Mouse (Mus musculus) urinary bladder, postnatal 10 days (tissue): ENCODE results near the gene Tmem230.
"Not testable (repeated sequence)": the region's sequence is repeated elsewhere in the genome, so short reads cannot be mapped to it uniquely, and the experiment has no call there.

Source experiments
- DNase-seq: peaks from one replicate; pipeline ENCODE4 v3.0.0; 2022; ENCODE audit warnings: low spot score

Gene Tmem230

DNA sequence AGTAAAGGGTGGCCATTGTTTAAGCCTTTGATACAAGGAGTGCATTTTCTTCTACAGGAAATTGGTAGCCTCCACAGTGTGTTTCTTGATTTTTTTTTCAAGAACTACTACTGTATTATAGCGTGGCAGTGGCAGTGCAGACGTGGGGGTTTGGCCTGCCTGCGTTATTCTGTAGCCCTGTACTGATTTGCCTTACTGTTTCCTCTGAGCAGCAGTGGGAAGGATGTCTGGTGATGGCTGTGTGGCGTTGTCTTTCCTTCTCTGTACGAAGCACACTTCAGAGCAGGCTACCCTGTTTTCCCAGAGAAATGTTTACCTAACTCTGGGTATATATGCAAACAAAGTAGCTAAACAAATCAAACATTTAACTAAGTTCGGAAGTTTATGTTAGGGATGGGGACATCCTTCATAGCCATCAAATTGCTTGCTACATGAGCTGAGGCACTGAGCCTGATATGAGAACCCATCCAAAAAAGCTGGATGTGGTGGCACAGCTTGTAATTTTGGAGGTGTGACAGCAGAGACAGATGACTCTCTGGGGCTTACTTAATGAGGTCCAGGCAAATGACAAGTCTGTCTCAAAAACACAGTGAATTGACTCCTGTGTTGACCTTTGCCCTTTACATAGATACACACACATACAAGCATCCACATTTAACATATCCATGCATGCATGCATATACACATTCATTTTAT is 25.2 kb upstream of the Tmem230 start:
- no peak for DNase-seq

DNA sequence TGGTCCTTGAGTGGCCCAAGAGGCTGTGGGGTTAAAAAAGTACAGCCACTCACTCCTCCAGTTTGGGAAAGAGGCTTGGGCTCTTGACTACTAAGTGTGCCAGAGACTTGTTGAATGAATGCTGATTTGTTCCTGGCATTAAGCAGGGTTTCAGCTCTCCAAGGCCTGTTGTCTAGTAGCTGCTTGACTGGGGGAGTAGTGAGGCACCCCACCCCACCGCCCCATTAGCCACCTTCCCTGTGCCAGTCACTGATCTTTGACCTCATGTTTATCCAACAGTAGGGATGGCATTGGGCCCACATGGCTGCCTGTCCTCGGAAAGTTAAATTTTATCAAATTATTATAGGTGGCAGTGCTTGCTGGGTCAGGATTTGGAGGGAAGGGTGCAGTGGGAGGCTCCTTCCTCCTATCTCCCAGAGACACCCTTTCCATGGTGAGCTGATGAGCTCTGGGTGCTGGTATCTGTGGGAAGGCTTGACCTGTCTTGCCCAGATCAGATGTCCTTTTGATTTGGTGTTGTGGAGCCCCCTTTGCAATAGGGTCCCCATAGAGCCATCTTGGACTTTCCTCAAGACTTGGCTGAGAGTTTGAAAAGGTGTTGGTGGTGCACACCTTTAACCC is 22.8 kb upstream of the Tmem230 start:
- DNase-seq = no peak

DNA sequence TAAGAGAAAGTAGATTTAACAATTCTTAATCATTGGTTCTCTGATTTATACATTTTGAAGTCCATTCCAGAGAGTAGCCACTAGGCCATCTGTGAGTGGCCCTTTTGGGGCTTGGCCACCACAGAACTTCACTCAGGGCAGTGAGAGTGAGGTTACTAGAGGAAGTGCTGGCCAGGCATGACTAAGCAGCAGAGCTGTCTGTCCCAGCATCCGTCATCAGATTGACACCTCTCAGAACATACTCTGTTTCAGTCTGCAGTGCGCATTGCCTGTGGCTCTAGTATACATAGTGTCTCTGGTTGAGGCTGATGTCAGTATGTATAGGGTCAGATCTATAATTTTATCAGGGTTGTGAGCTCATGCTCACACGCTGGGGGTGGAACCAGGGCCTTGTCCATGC is 21.6 kb upstream of the Tmem230 start:
- no peak for DNase-seq

DNA sequence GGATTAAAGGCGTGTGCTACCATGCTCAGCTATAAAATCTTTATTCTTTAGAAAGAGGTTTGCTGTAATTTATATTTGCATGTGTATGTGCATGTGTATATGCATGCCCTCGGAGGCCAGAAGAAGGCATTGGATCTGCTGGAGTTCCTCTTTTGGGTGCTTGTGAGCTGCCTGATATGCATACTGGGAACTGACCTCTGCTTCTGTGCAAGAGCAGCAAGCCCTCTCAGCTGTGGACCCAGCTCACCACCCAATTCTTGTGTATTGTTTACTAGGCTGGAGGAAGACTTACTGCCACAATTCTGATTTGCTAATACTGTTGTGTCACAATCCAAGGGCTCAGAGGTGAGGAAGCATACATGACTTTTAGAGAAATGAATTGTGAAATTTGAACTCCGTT is 18.5 kb upstream of the Tmem230 start:
- no peak for DNase-seq

DNA sequence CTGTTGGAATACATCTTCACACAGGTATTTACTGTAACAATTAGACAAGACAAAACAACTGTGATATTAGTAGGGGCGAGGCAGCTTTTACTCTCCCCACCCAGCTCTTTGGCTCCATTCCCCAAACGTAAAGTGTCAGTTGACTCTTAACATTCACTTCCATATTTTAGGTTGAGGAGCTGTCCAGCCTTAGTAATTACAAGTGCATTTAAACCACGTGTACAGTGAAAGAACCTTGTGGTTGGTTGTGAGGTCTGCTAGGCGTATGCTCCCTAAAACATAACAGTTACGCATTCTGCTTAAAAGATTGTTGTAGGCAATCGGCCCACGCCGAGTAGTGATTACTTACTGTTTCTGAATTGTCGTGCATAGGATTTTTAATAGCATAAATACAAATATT is 17.6 kb upstream of the Tmem230 start:
- DNase-seq = no peak

DNA sequence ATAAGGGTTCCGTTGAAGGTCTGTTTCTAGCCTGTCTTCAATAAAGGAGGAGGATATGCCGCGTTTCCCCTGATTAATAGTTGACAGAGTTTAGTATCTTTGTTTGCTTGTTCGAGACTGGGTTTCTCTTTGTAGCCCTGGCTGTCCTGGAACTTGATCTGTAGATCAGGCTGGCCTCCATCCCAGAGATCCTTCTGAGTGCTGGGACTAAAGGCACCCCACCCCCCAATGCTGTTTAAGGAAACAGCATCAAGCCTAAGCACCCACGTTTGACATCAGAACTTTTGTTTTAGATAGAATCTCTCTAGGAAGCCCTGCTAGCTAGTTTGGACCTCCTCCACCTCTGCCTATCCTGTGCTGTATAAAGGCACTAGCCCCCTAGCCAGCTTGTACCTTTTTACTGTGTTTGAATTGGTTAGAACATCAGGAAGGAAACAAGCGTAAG is 16.7 kb upstream of the Tmem230 start:
- DNase-seq = no peak

DNA sequence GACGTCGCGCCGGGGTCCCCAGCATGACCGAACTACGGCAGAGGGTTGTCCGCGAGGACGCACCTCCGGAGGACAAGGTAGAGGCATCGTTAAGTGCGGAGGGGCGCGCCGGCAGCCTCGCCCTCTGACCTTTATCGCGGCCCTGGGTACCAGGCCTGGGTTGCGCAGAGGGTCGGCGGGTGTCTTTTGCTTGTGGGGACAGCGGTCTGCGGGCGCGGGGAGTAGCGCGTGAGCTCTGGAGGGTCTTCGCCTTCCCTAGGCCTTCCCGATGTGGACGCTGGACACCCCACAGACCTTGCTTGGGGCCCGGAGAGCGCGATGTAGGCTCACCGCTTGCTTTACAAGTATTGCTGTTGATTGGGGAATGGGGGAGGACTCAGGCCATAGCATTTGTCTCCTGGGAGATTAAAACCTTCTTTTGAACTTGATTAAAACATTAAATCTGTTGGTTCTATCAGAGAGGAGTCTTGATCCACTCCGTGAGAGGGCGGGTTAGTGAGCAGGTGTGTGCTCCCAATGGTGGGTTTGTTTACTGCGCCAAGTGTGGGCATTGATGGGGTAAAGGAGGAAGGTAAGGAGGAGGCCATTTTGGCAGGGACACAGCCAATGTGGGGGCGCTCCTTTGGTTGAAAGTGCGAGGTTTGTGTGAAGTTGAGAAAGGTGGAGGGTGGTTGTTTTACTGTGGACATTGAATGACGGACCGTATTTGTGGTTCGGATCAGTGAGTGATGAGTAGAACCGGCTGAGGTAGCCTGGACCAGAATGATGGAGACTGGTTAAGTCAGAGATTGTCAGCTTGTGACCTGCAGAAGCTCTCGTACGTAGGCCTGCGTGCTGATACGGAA is 16.0 kb upstream of the Tmem230 start:
- DNase-seq = no peak

DNA sequence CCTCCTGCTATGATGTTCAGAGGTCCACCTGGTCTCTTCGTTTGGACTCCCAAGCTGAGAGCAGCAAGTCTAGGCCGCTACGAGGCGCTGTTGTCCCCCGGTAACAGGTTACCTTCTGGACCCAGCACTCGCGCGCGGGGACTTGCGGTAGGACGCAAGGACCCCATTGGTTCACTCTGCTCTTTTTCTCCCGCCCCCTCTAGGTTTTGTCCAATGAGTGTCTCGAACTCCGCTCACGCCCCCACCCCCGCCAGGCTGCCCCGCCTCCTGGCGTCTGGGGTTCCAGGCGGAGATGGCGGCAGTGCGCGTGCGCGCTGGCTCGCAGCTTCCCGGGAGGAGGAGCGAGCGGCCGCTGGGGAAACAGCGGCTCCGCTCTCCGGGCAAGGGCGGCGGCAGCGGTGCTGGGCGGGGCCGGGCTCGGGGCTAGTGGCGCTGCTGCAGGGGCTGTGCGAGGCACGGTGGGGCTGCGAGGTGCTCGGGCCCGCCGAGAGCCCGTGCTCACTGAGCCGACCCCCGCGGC is 15.3 kb upstream of the Tmem230 start, which contains the start of gene Cds2:
Gene Cds2, plus strand, starts transcription at position 270 of the 520 bp plus-strand sequence.
- DNase-seq = peak; percentile 94

DNA sequence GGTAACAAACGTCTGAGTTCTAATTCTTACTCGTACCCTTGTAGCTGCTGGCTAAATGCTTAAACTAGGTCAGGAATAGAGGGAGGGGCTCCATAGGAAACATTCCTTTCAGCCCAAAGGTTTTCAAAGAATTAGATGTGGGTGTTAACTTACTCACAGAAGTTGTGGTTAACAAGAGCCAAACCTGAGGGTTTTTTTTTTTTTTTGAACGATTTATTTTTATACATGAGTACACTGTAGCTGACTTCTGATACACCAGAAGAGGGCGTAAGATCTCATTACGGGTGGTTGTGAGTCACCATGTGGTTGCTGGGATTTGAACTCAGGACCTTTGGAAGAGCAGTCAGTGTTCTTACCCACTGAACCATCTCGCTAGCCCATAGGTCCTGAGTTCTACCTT is 14.6 kb upstream of the Tmem230 start:
- DNase-seq = no peak

DNA sequence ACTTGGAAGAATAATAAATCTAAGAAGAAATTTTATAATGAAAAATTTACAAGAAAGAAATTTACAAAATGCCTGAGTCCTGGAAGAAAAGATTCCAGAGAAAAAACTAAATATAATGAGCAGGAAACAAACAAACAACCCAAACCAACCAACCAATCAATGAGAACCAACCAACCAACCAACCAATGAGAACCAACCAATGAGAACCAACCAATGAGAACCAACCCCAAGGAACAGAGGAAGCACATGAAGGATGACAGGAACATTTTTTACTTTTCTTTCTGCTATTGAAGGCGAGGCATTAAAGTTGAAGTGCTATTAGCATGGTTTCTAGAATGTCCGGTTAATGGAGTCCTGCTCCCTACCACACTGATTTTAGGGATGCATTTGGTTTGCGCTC is 13.0 kb upstream of the Tmem230 start:
- DNase-seq = no peak

DNA sequence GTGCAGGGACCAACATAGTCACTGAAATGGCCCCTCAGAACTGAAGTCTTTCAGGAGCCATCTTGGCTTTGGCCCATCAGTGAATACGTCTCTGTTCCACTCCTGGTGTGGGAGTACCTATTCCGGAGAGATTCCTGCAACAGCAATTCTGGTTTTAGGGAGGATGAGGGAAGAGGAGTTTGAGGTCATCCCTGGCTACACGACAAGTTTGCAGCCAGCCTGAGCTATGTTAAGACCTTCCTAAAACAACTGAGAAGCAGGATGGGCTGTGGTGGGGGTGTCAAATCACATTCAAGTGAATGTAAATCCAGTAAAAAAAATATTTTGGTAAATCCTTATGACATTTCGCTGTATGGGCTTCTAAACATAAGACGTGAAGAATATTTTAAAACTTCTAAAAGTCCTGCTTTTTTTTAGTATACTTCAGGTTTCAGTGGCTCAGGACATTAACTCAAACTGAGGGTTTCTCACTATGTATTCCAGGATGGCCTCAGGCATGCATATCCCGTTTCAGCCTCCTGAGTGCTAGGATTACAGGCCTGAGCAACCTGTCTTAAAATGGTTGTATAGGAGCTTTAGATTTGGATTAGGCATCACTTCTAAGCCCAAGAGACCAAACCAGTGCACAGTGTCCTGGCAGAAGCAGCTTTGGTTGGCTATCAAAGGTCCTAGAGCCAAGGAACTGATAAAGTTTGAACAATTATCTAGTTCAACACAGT is 9.9 kb upstream of the Tmem230 start:
- no peak for DNase-seq

DNA sequence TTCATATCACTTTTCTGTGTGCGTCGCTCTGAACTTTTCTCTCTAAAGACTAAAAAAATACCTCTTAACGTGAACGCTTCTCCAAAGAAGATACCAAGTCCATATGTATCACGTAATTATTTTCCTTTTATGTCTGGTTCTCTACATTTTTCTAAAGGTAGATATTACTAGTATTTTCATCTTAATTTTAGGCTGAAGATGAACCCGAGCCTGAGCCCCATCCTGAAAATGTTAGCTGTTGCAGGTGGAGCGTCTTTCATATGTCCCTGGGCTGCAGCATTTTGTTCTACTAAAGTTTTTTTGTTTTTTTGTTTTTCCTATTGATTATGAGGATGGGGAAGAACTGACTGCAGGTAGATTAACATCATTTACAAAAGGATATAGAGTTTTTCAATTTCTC is 6.0 kb upstream of the Tmem230 start:
- no peak for DNase-seq

DNA sequence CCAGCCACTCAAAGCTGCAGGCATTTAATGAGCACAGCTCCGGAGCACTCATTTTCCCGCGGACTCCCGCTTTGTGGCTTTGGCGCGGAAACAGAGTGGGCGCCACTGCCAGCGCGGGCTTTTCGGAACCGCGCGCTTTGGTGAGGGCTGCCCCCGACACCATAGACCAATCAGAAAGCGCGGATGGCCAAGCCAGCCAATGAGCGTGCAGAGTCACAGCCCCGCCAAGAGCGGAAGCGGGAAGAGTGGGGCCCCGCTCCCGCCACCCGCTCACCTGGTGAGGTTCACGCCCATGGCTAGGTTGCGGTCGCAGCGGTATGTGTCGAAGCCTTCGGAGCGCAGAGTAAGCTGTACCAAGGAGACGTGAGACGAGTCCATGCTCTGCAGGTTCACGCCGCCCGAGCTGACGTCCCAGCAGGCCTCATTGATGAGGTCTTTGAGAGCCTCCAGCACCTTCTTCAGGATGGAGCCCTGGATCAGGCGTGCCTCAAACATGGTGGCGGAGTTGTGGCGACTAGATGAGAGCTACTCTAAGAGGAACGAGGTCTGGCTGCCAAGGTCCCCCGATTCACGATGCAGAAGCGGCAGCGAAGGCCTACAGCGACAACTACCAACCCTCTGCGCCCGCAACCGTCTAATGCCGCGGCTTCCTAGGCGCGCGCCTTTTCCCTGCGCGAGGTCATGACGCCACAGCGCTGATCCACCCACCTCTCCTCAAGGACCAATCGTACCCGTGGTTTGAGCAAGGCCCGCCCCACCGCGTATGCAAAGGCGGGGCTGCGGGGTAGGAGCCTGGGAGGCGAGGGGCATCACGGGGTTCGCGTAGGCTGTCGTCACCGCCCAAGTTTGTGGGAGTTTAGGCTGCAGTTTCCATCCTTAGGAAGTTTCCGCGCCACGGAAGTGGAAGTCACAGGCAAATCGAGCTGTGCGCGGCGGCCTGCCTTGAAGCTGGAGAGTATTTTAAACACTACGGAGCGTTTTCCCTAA is 5.2 kb upstream of the Tmem230 start, which contains the start of gene Pcna:
Gene Pcna, minus strand, starts transcription at position 773 of the 987 bp plus-strand sequence.
- peak; percentile 89 for DNase-seq

DNA sequence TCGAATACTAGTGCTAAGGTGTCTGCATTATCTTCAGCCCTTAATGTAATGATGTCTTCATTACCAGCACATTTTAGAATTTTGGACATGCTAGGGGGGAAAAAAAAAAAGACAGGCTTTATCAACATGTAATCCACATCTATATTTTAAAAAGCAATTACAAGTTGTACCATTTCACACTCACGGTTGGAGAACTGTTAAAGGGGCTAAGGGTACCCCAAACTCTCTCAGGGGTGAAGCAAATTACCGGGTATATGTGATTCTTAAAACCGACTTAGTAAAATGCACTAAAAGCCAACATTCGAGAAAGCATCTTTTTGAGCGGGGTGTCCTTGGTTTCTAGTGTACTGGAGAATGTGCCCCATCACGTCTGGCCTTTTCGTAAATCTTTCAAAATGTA is 4.3 kb upstream of the Tmem230 start:
- DNase-seq = no peak

DNA sequence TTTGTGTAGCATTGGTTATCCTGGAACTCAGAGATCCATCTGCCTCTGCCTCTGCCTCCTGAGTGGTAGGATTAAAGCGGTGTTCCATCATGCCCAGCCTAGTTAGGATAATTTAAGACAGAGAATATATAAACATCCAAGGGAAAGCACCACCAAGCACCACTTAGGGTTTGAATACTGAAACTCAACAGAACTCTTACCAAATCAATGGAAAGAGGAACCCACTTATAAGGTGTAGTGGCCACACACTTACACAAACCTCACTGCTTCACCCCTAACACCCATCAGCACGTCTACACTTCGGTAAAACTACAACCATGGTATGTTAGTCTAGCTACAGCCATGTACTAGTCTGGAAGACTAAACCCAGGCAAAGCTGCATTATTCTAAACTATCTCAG is 4.2 kb downstream of the Tmem230 start:
- DNase-seq = no peak

DNA sequence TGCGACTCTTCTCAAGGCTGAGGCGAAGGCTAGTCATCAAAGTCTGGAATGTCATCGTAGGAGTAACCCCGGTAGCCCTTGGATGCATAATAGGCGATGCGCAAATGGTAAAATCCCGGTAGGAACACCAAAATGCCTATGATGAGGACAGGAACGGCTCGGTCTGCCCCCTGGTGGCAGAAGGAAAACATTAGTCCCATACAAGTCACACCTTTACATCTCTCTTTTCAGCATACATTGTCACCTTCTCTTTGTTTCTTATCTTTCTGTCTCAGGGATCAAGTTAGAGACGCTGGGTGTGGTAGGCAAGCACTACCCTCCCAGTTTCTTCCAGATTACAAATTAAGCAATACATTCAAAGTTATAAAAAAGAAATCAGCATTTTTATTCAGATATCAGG is 7.2 kb downstream of the Tmem230 start:
- not testable (repeated sequence) for DNase-seq

DNA sequence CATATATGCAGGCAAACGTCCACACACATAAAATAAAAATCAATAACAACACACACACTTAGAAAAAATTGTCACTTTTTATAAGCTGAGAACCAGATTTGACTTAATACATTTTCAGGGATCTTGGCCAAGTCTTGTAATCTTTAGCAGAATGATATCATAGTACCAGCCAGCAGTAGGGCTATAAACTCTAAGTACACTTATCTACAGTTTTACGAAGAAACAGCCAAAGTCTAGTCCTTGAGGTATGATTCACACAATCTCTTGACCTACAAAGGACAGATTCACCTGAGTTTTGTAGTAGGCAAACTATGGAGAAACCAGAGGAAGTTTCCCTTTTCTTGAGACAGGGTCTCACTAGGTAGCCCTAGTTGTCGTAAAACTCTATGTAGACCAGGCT is 8.2 kb downstream of the Tmem230 start:
- not testable (repeated sequence) for DNase-seq

DNA sequence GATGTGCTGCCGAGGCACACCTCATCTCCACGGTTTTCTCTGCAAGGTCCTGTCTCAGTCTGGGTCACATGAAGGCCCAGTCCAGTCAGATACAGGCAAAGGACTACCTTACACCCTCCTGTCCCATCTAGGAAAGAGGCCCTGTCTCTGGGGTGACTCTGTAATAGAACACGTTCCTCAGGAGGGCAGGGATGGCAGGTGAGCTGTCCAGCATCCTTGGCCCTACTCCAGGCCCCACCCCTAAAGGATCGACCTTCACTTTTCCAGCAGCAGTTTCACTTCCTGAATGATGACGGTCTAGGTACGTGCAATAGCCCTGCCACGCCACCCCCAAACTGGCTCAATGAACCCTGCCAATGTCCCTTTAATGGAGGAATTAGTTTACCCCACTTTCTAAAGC is 11.6 kb downstream of the Tmem230 start:
- no peak for DNase-seq

DNA sequence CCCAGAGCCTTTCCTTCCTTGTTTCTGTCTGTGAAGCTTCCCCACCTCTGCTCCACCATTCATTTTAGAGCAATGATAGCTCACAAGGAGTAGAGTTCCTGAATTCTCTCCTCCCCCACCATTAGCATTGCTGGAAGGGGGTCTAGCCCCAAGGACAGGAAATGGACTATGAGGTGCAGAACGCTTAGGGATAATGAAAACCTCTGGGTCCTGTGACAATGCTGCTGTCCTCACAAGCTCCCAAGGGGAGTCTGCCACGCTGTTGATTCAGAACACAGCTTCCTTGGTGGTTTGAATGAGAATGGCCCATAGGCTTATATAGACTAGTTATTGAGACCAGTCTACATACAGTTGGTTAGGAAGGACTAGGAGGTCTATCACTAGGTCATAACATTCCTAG is 12.3 kb downstream of the Tmem230 start:
- DNase-seq = no peak

DNA sequence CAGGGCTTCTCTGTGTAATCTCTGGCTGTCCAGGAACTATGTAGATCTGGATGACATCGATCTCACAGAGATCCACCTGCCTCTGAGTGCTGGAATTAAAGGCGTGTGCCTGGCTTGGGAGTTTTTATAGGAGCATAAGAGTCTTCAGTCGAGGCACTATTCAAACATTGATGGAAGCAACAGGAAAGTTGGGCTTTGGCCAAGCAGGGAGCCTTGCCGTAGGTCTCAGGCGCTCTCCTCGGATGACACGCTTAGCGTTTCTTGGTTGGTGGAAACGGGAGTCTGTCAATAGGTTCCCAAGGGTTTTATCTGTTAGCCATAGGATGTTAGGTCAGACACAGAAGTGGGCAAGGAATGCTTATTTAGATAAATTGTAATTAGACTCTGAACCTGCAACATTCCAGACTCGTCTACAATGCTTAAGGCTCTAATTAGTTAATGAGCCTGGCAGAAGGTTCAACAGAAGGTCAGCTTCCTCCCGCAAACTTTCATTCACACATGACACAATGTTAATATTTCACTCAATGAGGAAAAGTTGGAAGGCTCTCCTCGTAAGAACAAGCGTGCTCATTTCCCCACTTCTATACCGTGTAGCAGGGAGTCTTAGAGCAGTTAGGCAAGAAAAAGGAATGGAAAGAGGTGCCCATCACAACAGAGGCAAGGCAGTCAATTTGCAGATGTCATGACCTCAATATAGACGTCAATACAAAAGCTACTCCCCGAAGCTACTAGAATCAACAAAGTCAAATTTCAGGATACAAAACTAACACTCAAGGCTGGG is 13.4 kb downstream of the Tmem230 start:
- no peak for DNase-seq
